Mouse (Mus musculus): ENCODE measurements at regions not wholly inside any gene's neighbourhood (a gene's known extent, or its start where the extent isn't known, plus 50 kb on each side); places are given as distances from the start of the nearest gene placed in this dataset.

GRCm38 (mm10) chr13:46182851-46183250 is 90.7 kb upstream of the Stmnd1 start:
- TF ChIP-seq POLR2A (IDR thresholded peaks at IDR 0.05; ENCODE audit: borderline replicate concordance, control insufficient read depth, low read depth, low read length) (no peak), CTCF (IDR thresholded peaks at IDR 0.05; ENCODE audit: control insufficient read depth, insufficient read depth, low read length) (no peak)

Data from bone marrow, adult 2 months (tissue).